Mouse (Mus musculus) bone marrow macrophage, adult 2 months (primary cell): ENCODE data around the gene Fam241b. TPM values are rescaled to one million over a fixed set of nuclear protein-coding genes. Genes with fewer than 3 reads are reported as not detected.
A peak's percentile ranks its signal among the peaks of the same experiment; 100 is the strongest.

Experiments used
- H3K27ac ChIP-seq: 2 replicates; pipeline ENCODE4 v1.5.1; 2012; ENCODE audit warnings: low read depth, low read length; ENCODE audit not compliant: insufficient read depth
- H3K4me1 ChIP-seq: 2 replicates; pipeline ENCODE4 v1.6.1; 2012; ENCODE audit warnings: low read length; ENCODE audit not compliant: control insufficient read depth, insufficient read depth
- H3K4me3 ChIP-seq: 2 replicates; pipeline ENCODE4 v1.5.1; 2012; ENCODE audit warnings: mild to moderate bottlenecking, low read length, moderate library complexity; ENCODE audit not compliant: insufficient read depth
- CTCF ChIP-seq: IDR thresholded peaks from 2 replicates; pipeline ENCODE4 v1.5.1; 2012; ENCODE audit warnings: low read depth, mild to moderate bottlenecking, low read length, moderate library complexity
- POLR2A ChIP-seq: IDR thresholded peaks from 2 replicates; pipeline ENCODE4 v1.6.1; 2012; ENCODE audit warnings: mild to moderate bottlenecking, low read depth, low read length, borderline replicate concordance
- polyA plus RNA-seq: library from polyadenylated mRNA; stranded (reverse); fragments of >200 nt; gene quantifications from 2 replicates; pipeline ENCODE4 v1.2.4, GENCODE M21; 2012; ENCODE audit not compliant: missing spikeins, insufficient read depth, insufficient read length

Fam241b gene
- polyA plus RNA-seq, 1 experiment = not detected

DNA sequence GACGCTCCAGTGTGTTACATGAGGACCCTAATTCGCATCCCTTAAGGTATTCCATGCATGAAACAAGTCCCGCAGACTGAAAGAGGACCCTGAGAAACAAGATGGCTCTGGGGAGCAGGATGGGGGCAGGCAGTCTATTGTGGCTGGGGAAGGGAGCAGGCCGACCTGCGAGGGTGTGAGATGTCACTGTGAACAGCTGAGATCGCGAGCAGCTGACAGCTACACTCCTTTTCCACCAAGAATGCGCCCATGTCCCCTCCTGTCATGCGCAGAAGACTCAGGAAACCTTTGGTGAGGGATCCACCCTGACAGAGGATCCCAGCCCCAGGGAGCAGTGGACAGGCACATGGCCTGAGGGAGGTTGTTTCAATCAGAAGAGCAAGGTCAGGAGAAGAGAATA lies 36.7 kb downstream of the Fam241b start:
- no peaks in the 10 kb centered on the region for H3K4me1 ChIP-seq
- no peak for TF ChIP-seq CTCF
- no peak for TF ChIP-seq POLR2A

DNA sequence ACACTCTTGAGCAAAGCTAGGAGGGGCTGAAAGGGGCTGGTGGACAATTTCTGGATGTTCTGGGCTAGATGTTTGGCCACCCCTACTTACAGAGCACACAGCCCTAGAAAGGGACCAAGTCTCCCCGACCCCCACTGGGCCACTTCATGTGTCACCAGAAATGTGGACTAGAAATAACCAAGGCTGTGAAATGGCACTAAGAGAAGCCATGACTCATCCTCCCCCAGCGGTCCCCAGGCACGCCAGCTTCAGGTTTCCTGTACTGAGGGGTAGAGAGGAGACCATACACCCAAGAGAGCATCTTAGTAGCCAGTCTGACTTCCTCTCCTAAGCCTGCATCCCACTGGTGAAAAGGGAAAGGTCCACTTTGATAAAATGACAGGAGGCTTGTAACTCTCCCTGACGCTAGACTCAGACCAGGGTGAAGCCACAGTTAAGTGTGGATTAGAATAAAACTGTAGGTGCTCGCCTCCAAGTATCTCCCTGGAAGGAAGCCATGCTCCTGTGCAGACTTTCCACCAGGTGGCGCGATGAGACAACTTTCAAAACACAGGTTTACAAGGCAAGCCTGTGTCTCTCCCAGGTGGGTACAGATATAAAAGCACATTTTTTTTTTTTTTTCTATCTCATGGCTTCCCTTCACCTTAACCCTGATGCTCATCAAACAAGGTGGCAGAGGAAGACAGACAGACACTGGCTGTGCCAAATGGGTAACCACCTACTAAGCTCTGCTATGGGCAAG lies 38.7 kb downstream of the Fam241b start:
- TF ChIP-seq POLR2A = no peak
- TF ChIP-seq CTCF = peak; percentile 62
- no peaks in the 10 kb centered on the region for H3K4me1 ChIP-seq
- H3K4me3 ChIP-seq = no peak overlapping the region
- no peak overlapping the region for H3K27ac ChIP-seq

More for the DNA sequence above, 36.7 kb downstream of the Fam241b start:
- Histone ChIP-seq H3K27ac (no peak overlapping the region), H3K4me3 (no peak overlapping the region)

DNA sequence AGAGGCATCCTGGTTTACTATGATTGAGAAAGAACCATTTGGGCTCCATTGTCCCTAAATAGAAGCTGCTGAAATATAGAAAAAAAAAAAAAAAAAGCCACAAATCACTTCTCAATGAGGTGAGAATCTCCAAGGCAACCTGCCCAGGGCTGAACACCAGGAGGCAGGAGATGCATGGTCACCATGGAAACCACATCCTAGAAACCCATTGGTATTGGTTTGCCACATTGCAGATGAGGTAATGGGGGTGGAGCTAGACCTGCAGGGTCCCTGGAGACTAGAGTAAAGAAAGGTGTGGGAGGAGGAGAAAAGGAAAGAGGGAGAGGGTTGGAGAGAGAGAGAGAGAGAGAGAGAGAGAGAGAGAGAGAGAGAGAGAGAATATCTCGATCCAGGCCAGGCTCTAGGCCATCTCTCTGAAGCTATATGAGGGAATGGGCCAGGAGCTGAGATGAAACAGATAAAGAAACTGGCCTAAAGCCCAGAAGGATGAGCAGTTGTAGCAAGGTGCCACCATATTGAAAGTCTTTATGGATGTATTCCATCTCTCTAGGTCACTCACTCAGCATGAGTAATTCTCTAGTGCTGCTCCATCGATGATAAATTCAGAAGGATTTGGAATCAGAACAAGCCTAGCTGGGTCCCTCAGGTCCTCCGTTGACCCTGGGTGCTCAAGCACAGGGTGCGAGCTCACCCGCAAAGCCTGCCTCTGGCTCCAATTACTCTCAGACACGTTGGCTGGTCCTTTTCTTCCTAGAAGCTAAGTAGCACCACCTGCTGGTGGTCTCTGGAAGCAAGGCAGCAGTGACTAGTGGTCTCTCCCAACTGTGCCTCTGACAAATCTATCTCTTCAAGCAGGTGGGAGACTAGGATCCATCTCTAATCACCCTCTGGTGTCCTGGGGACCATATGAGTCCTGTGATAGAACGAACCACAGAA lies 41.9 kb downstream of the Fam241b start:
- H3K27ac ChIP-seq = no peak overlapping the region
- TF ChIP-seq CTCF (peak; percentile 47; the same call in 1 of the 2 replicates), POLR2A (no peak)
- no peak overlapping the region for H3K4me3 ChIP-seq
- H3K4me1 ChIP-seq = no peaks in the 10 kb centered on the region

DNA sequence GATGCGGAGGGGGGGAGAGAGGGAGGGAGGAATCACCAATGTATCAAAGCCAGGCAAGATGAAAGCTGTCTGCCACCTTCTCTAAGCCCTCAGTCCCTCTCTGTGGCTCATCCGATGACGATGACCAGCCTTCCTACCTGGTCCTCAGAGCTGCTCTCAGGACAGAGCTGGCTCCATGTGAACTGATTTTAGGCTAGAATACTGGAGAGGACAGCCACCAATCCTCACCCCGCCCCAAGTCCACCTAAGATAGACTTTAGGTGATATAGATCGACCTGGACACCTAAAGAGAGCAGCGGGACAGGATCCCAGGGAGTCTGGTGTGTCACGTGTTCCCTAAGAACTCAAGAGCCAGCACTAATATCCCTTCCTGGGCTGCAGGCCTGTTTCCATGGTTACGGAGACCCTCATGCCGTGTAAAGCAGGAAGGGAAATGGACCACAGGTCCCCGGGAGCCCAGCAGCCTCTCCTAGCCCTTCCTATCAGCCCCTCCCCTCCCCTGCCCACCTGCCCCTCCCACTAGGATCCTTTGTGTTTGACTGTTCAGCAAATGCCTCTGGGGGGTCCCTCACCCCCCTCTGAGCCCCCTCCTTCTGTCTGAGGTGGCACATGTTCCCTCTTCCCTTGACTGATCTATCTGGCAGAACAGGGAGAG lies 43.8 kb downstream of the Fam241b start:
- Histone ChIP-seq H3K27ac (no peak overlapping the region), H3K4me3 (no peak overlapping the region), H3K4me1 (no peaks in the 10 kb centered on the region)
- TF ChIP-seq POLR2A (no peak), CTCF (no peak)

DNA sequence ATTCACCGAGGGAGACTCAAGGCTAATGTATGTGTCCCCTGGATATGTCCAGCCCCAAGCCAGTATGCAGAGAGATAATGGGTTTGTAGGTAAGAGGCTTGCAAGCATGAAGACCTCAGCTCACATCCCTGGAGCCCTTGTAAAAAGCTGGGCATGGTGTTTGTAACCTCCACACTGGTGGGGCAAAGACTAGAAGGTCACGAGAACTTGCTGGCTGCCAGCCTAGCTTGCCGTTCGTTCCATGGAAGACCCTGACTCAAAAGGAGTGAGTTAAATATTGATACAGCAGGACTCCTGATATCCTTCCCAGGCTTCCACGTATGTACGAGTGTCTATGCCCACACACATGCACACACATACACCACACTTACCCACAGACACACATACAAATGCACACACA lies 49.3 kb downstream of the Fam241b start:
- TF ChIP-seq CTCF (no peak), POLR2A (no peak)
- H3K27ac ChIP-seq = no peak overlapping the region
- no peaks in the 10 kb centered on the region for H3K4me1 ChIP-seq
- H3K4me3 ChIP-seq = no peak overlapping the region

DNA sequence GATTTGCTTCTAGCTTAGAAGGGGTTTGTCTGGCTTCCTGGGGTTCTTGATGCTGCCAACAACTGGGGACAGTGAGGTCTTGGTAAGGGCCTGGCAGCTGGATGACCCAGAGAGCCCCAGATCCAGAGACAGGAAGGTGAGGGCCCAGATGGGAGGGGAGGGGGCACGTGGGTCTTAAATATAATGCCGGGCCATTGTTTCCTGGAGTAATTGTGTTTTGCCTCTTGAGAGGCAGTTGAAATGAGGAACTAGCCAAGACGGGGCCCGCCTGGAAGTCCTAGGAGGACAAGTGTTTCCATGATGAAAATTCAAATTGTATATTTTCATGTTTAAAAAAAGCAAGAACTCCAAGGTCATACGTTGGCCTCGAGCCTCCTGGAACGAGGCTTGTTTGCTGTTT lies 49.8 kb downstream of the Fam241b start:
- Histone ChIP-seq H3K27ac (no peak overlapping the region), H3K4me1 (no peaks in the 10 kb centered on the region), H3K4me3 (no peak overlapping the region)
- TF ChIP-seq CTCF (no peak), POLR2A (no peak)

DNA sequence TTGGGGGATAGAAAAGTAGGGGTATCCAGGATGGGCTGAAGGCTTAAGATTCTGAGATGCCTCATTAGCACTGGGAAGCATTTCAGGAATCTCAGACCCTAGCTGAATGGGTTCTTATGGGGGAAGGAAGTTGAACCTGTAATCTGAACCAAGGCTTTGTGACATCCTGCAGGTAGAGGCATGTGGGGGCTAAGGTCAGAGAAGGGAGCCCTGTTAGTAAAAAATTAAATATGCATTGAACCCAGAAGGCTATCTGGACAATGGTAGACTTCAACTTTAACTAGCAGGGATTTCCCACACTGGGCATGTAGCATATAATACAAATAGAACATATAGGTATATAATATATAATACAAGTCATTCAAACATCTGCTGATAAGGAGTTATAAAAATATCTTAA lies 54.2 kb downstream of the Fam241b start:
- no peak overlapping the region for H3K27ac ChIP-seq
- no peaks in the 10 kb centered on the region for H3K4me1 ChIP-seq
- H3K4me3 ChIP-seq = no peak overlapping the region
- no peak for TF ChIP-seq POLR2A
- TF ChIP-seq CTCF = no peak

DNA sequence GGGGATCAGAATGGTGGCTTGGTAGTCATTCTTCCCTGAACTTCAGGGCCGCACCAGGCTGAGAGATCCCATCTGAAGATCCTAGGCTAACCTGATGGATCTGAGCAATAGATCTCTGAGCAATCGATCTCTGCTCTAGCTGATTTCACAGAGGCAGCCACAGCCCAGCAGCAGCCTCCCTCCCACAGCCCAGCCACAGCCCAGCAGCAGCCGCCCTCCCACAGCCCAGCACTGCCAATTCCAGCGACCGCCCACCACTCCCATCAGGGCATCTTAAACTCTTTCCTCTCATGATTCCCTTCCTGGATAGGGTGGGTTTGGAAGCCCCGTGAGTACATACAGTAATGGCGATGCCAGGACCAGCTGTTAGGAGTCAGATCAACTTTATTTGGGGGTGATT lies 54.6 kb downstream of the Fam241b start:
- no peak overlapping the region for H3K27ac ChIP-seq
- H3K4me1 ChIP-seq = no peaks in the 10 kb centered on the region
- H3K4me3 ChIP-seq = no peak overlapping the region
- TF ChIP-seq POLR2A (no peak), CTCF (no peak)

DNA sequence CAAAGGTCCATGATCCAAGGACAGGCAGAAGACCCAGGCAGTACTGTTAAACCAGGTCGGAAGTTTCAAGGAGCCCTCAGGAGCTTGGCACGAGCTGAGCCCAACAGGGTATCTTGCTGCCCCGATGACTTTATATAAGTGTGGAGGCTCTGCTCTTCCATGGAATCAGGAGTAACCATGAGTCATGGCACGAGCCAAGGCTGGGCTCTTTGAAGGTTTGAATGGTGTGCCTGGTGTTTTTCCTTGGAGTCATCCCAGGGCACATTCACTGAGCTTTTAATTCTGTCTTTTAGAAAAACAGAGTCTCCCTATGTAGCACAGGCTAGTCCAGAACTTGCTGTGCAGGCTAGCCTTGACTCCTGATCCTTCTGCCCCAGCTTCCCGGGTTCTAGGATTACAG lies 55.3 kb downstream of the Fam241b start:
- Histone ChIP-seq H3K27ac (no peak overlapping the region), H3K4me1 (no peaks in the 10 kb centered on the region), H3K4me3 (no peak overlapping the region)
- TF ChIP-seq POLR2A (no peak), CTCF (no peak)
